Mouse (Mus musculus): ENCODE results near the gene Ndufv1. TPM values are rescaled to one million over a fixed set of nuclear protein-coding genes. Genes with fewer than 3 reads are reported as not detected.
A peak's percentile ranks its signal among the peaks of the same experiment; 100 is the strongest.
"Not testable (repeated sequence)": the region's sequence is repeated elsewhere in the genome, so short reads cannot be mapped to it uniquely, and the experiment has no call there.

Gene Ndufv1
- polyA plus RNA-seq (2014; fragmentation: Nextera tagmentation; extraction: Ambion mirVana), result 180 TPM in 2 replicates

DNA sequence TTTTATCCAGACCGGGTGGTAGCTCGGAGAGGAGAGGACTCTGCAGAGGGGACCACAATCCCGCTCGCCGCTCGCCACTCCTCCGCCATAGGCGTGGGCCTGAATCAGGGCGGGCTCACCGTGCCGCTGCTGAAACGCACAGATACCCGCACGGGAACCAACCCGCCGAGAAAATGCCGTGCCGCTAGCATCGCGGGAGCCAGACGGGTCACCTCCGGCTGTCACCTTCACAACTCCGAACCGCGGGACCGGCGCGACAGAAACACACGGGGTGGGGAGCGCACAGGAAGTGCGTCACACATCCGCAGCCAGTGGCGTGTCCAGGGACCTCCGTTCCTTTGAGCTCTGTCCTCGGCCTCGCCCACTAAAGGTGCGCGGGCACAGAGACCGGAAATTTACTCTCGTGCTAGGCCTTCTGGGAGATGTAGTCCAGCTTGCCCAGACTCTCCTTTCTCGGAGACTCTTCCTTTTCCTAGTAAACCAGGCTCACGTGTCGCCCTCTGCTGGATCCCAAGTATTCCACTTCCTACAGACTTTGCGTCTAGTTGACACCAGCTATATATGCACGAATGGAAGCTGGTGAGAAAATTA lies at the start of gene Ndufv1:
Gene Ndufv1 (minus strand): TSS at position 375 of the 591 bp plus-strand sequence.
- Histone ChIP-seq H3K9ac (ENCODE audit: low read length) (peak within 1 kb of the TSS; percentile 52; the same call in 1 of the 2 replicates), H3K36me3 (ENCODE audit: control insufficient read depth, insufficient read depth, low read length) (peaks cover 13% of the 10 kb centered on the region), H3K27ac (ENCODE audit: low read depth, low read length) (no peak within 1 kb of the TSS), H3K27me3 (ENCODE audit: control insufficient read depth, insufficient read depth, low read length) (no peaks in the 10 kb centered on the region), H3K9me3 (ENCODE audit: control insufficient read depth, low read length) (no peaks in the 10 kb centered on the region), H3K4me2 (peak within 1 kb of the TSS; percentile 60), H3K4me3 (ENCODE audit: low read depth, low read length) (peak within 1 kb of the TSS; percentile 47), H3K4me1 (ENCODE audit: control insufficient read depth, insufficient read depth, low read length) (peaks cover 8% of the 10 kb centered on the region; the same call in 1 of the 2 replicates)
- DNase-seq (ENCODE audit: low spot score, missing footprints), result peak; percentile 99
- 1% methylated on average over 45 of the region's 45 CpGs for WGBS
- ATAC-seq (ENCODE audit: low FRiP score), result peak; percentile 100

DNA sequence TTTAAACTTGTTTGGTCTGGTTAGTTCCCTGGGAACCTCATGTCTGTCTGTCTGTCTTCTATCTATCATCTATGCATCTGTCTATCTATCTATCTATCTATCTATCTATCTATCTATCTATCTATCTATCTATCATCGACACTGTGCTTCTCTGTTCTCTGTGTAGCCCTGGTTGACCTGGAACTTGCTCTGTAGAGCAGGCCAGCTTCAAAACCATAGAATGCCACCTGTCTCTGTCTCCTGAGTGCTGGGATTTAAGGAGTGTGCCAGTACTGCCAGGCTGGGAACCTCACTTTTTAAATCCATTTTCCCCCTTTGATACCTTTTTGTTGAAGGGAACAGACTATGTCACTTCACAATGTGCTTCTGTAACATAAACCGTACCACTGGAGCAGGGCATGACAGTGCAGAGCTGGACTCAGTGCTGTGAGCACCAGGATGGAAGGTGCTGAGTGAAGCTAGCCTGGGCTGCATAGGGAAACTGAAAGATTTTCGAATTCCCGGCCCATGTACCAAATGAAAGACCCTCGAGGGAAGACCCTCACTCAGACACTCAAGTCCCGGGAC lies 48.4 kb upstream of the Ndufv1 start:
- Histone ChIP-seq H3K27me3 (ENCODE audit: control insufficient read depth, insufficient read depth, low read length) (no peaks in the 10 kb centered on the region), H3K9ac (ENCODE audit: low read length) (no peak overlapping the region), H3K9me3 (ENCODE audit: control insufficient read depth, low read length) (no peaks in the 10 kb centered on the region), H3K4me1 (ENCODE audit: control insufficient read depth, insufficient read depth, low read length) (no peaks in the 10 kb centered on the region), H3K36me3 (ENCODE audit: control insufficient read depth, insufficient read depth, low read length) (no peaks in the 10 kb centered on the region), H3K4me2 (no peak overlapping the region), H3K27ac (ENCODE audit: low read depth, low read length) (no peak overlapping the region), H3K4me3 (ENCODE audit: low read depth, low read length) (no peak overlapping the region)
- 92% methylated on average over 5 of the region's 6 CpGs for WGBS
- no peak for ATAC-seq (ENCODE audit: low FRiP score)
- DNase-seq (ENCODE audit: low spot score, missing footprints), result no peak

DNA sequence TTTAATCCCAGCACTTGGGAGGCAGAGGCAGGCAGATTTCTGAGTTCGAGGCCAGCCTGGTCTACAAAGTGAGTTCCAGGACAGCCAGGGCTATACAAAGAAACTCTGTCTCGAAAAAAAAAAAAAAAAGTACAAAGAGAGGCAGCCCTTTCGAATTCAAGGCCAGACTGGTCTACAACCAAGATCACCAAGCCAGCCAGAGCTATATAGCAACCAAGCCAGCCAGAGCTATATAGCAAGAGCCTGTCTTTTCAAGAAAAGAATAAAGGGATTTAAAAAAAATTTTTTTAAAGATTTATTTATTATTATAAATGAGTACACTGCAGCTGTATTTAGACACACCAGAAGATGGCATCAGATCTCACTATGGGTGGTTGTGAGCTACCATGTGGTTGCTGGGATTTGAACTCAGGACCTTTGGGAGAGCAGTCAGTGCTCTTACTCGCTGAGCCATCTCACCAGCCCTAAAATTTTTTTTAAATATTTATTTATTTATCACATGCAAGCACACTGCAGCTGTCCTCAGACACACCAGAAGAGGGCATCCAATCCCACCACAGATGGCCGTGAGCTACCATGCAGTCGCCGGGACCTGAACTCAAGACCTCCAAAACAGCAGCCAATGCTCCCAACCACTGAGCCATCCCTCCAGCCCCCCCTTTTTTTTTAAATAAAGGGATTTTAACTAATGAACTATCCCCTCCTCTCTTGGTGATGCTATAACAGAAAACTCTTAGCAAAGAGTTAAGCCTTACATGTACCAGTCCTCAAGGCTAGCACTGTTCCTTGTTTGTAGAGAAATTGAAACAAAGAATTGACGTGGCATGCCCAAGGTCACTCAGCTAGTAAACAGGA lies 47.7 kb upstream of the Ndufv1 start:
- WGBS, result 91% methylated on average over 8 of the region's 8 CpGs
- H3K4me2 ChIP-seq; H3K9me3 ChIP-seq (ENCODE audit: control insufficient read depth, low read length); H3K4me3 ChIP-seq (ENCODE audit: low read depth, low read length); H3K4me1 ChIP-seq (ENCODE audit: control insufficient read depth, insufficient read depth, low read length); H3K27me3 ChIP-seq (ENCODE audit: control insufficient read depth, insufficient read depth, low read length); ATAC-seq (ENCODE audit: low FRiP score); DNase-seq (ENCODE audit: low spot score, missing footprints); H3K9ac ChIP-seq (ENCODE audit: low read length); H3K27ac ChIP-seq (ENCODE audit: low read depth, low read length); H3K36me3 ChIP-seq (ENCODE audit: control insufficient read depth, insufficient read depth, low read length): not testable (repeated sequence)

DNA sequence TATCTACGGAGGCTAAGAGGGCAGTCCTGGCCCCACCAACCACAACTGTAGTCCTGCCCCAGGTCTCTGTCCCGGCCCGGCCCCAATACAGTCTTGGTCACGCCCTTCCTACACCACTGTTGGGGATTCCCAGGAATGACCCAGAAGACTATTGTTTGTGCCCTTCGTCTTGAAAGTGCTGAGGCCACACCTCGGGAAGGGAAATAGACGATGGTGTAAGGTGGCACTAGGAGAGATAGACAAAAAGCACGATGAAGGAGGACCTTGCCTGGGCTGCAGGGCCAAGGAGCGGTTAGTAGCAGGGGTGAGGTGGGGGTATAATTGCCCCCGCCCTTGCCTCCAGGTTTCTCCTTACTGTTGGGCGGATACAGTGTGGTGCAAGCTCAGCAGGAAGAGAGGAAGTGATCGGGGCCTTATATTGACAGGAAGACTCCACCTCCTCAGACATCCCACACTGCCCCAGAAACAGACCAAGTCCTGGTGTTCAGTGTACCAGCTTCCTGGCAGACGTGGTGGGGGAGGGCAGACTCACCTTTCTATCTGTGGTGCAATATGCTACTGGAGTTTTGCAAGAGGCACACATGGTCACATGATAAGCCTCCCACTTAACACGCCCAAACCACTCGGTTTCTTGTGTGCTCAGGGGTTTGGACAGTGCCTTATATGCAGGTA lies 46.6 kb upstream of the Ndufv1 start, which contains the start of gene Gstp3:
Gene Gstp3 (minus strand): TSS at position 501 of the 672 bp plus-strand sequence.
- no peaks in the 10 kb centered on the region for H3K27me3 ChIP-seq (ENCODE audit: control insufficient read depth, insufficient read depth, low read length)
- H3K36me3 ChIP-seq (ENCODE audit: control insufficient read depth, insufficient read depth, low read length), result no peaks in the 10 kb centered on the region
- no peak for ATAC-seq (ENCODE audit: low FRiP score)
- H3K9me3 ChIP-seq (ENCODE audit: control insufficient read depth, low read length), result no peaks in the 10 kb centered on the region
- H3K4me1 ChIP-seq (ENCODE audit: control insufficient read depth, insufficient read depth, low read length), result no peaks in the 10 kb centered on the region
- 84% methylated on average over 15 of the region's 15 CpGs for WGBS
- no peak for DNase-seq (ENCODE audit: low spot score, missing footprints)
- no peak within 1 kb of the TSS for H3K4me3 ChIP-seq (ENCODE audit: low read depth, low read length)
- H3K9ac ChIP-seq (ENCODE audit: low read length), result no peak within 1 kb of the TSS
- H3K27ac ChIP-seq (ENCODE audit: low read depth, low read length), result no peak within 1 kb of the TSS
- no peak within 1 kb of the TSS for H3K4me2 ChIP-seq

DNA sequence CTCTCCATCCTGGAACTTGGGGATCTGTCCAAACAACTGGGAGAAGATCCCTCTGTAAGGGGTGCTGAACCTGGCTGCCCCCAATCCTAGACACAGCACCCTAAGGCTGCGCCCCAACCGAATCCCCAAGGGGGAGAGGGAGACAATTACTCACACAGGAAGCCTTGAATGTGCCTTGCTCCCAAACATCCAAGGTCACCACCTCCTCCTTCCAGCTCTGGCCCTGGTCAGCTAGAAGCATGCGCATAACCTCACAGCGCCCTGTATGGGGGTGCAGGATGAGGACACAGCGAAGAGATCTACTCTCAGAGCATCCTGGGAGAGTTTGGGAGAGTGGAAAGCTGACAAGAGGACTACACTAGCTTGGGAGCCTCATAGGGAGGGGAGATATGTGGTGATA lies 46.0 kb upstream of the Ndufv1 start:
- Histone ChIP-seq H3K4me3 (ENCODE audit: low read depth, low read length) (no peak overlapping the region), H3K4me1 (ENCODE audit: control insufficient read depth, insufficient read depth, low read length) (no peaks in the 10 kb centered on the region), H3K9ac (ENCODE audit: low read length) (no peak overlapping the region), H3K4me2 (no peak overlapping the region), H3K27ac (ENCODE audit: low read depth, low read length) (no peak overlapping the region), H3K9me3 (ENCODE audit: control insufficient read depth, low read length) (no peaks in the 10 kb centered on the region), H3K27me3 (ENCODE audit: control insufficient read depth, insufficient read depth, low read length) (no peaks in the 10 kb centered on the region), H3K36me3 (ENCODE audit: control insufficient read depth, insufficient read depth, low read length) (no peaks in the 10 kb centered on the region)
- WGBS, result 89% methylated on average over 5 of the region's 5 CpGs
- no peak for ATAC-seq (ENCODE audit: low FRiP score)
- DNase-seq (ENCODE audit: low spot score, missing footprints), result no peak

DNA sequence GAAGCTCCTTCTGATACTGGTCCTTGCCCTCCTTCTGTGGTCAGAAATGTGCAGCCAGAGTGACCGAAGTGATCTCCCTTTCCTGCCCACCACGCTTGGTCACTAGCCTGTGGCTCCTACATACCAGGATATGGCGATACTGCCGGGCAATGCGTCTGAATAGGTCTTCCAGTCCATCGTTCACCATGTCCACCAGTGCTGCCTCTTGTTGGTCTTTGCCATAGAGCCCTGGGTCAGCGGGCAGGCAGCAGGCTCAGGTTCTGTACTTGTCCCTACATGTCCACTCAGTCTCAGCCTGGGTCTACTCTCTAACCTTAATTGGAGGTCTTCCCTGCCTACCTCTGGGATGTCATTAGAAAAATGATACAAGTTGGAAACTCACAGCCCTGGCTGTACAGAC lies 45.4 kb upstream of the Ndufv1 start:
- no peaks in the 10 kb centered on the region for H3K27me3 ChIP-seq (ENCODE audit: control insufficient read depth, insufficient read depth, low read length)
- no peaks in the 10 kb centered on the region for H3K9me3 ChIP-seq (ENCODE audit: control insufficient read depth, low read length)
- WGBS, result 90% methylated on average over 7 of the region's 7 CpGs
- no peak overlapping the region for H3K4me3 ChIP-seq (ENCODE audit: low read depth, low read length)
- no peak overlapping the region for H3K4me2 ChIP-seq
- no peak for ATAC-seq (ENCODE audit: low FRiP score)
- H3K27ac ChIP-seq (ENCODE audit: low read depth, low read length), result no peak overlapping the region
- H3K36me3 ChIP-seq (ENCODE audit: control insufficient read depth, insufficient read depth, low read length), result no peaks in the 10 kb centered on the region
- H3K9ac ChIP-seq (ENCODE audit: low read length), result no peak overlapping the region
- no peak for DNase-seq (ENCODE audit: low spot score, missing footprints)
- no peaks in the 10 kb centered on the region for H3K4me1 ChIP-seq (ENCODE audit: control insufficient read depth, insufficient read depth, low read length)

DNA sequence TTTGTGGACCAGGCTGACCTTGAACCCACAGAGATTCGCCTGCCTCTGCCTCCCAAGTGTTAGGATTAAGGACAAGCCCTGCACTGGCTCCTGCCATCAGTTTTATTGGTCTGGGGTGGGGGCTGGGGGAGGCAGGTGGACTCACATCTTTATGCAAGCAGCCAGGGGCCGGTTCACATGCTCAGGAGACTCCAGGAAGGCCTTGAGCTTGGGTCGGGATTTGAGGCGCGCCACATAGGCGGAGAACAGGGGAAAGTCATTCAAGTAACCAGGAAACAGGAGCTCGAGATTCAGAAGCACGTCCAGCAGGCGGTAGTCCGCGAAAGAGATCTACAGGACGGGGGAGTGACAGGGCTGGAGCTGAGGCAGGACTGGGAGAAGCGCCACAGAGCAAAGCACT lies 44.8 kb upstream of the Ndufv1 start:
- ATAC-seq (ENCODE audit: low FRiP score) (no peak), DNase-seq (ENCODE audit: low spot score, missing footprints) (no peak)
- 80% methylated on average over 13 of the region's 13 CpGs for WGBS
- no peak overlapping the region for H3K4me3 ChIP-seq (ENCODE audit: low read depth, low read length)
- no peak overlapping the region for H3K9ac ChIP-seq (ENCODE audit: low read length)
- H3K9me3 ChIP-seq (ENCODE audit: control insufficient read depth, low read length), result no peaks in the 10 kb centered on the region
- no peaks in the 10 kb centered on the region for H3K27me3 ChIP-seq (ENCODE audit: control insufficient read depth, insufficient read depth, low read length)
- H3K4me2 ChIP-seq, result no peak overlapping the region
- H3K36me3 ChIP-seq (ENCODE audit: control insufficient read depth, insufficient read depth, low read length), result no peaks in the 10 kb centered on the region
- no peaks in the 10 kb centered on the region for H3K4me1 ChIP-seq (ENCODE audit: control insufficient read depth, insufficient read depth, low read length)
- H3K27ac ChIP-seq (ENCODE audit: low read depth, low read length), result no peak overlapping the region

DNA sequence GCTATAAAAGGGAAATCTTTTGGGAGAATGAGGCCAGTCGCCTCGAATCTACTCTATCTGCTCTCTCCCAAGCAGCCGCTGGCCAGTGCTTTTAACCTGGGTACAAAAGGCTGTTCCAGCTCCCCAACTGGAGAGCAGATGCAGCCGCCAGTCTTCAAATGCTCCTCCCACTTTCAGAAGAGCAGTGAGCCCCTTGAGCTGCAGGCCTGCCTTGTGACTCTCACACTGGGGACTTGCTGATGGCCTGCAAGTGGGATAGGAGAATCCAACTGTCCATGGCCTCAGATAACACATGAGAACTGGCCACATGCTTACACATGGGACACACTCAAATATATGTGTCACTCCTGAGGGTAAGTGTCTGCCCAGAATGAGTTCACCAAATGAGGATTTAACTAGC lies 44.1 kb upstream of the Ndufv1 start:
- 40% methylated on average over 4 of the region's 4 CpGs for WGBS
- no peak for ATAC-seq (ENCODE audit: low FRiP score)

More for the DNA sequence above, 44.1 kb upstream of the Ndufv1 start:
- Histone ChIP-seq H3K9me3 (ENCODE audit: control insufficient read depth, low read length) (no peaks in the 10 kb centered on the region), H3K4me2 (no peak overlapping the region), H3K4me1 (ENCODE audit: control insufficient read depth, insufficient read depth, low read length) (no peaks in the 10 kb centered on the region), H3K4me3 (ENCODE audit: low read depth, low read length) (no peak overlapping the region), H3K27ac (ENCODE audit: low read depth, low read length) (no peak overlapping the region), H3K9ac (ENCODE audit: low read length) (no peak overlapping the region), H3K27me3 (ENCODE audit: control insufficient read depth, insufficient read depth, low read length) (no peaks in the 10 kb centered on the region), H3K36me3 (ENCODE audit: control insufficient read depth, insufficient read depth, low read length) (no peaks in the 10 kb centered on the region)
- peak; percentile 83 for DNase-seq (ENCODE audit: low spot score, missing footprints)
